Mouse (Mus musculus) spleen, adult 2 months (tissue): ENCODE results near the gene Ptprn2. TPM values are rescaled to one million over a fixed set of nuclear protein-coding genes. Genes with fewer than 3 reads are reported as not detected.

Source experiments
- DNase-seq, 2 experiments: peaks; one replicate each; pipeline versions ENCODE4 v3.0.0 to v3.0.0-alpha.2; 2012 to 2021; ENCODE audit warnings: low spot score in 2 of 2, low read depth in 1 of 2
- H3K27ac ChIP-seq: fragments of 200-500 bp; 2 replicates; pipeline ENCODE4 v1.5.1; 2012; ENCODE audit warnings: low read length, inconsistent platforms; ENCODE audit not compliant: insufficient read depth
- H3K27me3 ChIP-seq: fragments of 200-500 bp; 2 replicates; pipeline ENCODE4 v1.6.1; 2012; ENCODE audit warnings: mild to moderate bottlenecking, moderate library complexity, low read length, inconsistent platforms; ENCODE audit not compliant: control insufficient read depth, insufficient read depth
- H3K36me3 ChIP-seq: fragments of 200-500 bp; 2 replicates; pipeline ENCODE4 v1.6.1; 2012; ENCODE audit warnings: mild to moderate bottlenecking, low read length, inconsistent platforms; ENCODE audit not compliant: control insufficient read depth, insufficient read depth
- H3K4me1 ChIP-seq: fragments of 200-500 bp; 2 replicates; pipeline ENCODE4 v1.6.1; 2011; ENCODE audit warnings: inconsistent platforms; ENCODE audit not compliant: control insufficient read depth, insufficient read depth, insufficient read length
- H3K4me3 ChIP-seq: fragments of 200-500 bp; 2 replicates; pipeline ENCODE4 v1.5.1; 2011; ENCODE audit warnings: mild to moderate bottlenecking, inconsistent platforms; ENCODE audit not compliant: insufficient read depth, insufficient read length; ENCODE audit errors: extremely low read depth
- CTCF ChIP-seq: fragments of 200-500 bp; IDR thresholded peaks from 2 replicates; pipeline ENCODE4 v1.5.1; 2011; ENCODE audit warnings: mild to moderate bottlenecking, inconsistent platforms; ENCODE audit not compliant: insufficient read depth, insufficient read length, insufficient replicate concordance; ENCODE audit errors: extremely low read depth
- POLR2A ChIP-seq: fragments of 200-500 bp; IDR thresholded peaks from 2 replicates; pipeline ENCODE4 v1.6.1; 2011; ENCODE audit warnings: low read depth, low read length, inconsistent platforms
- WGBS: fragments of 180-500 bp; shearing (Covaris S2); methylation state at CpG from one replicate; pipeline ENCODE4 v1.1.7; 2018; 5-methylcytosine and 5-hydroxymethylcytosine counted together
- polyA plus RNA-seq: library from polyadenylated mRNA; depleted of rRNA; stranded (reverse); fragments of >200 nt; gene quantifications from 2 replicates; pipeline ENCODE4 v1.2.3, GENCODE M21; 2012

The Ptprn2 gene
- polyA plus RNA-seq, 1 experiment, result 0.96 TPM

DNA sequence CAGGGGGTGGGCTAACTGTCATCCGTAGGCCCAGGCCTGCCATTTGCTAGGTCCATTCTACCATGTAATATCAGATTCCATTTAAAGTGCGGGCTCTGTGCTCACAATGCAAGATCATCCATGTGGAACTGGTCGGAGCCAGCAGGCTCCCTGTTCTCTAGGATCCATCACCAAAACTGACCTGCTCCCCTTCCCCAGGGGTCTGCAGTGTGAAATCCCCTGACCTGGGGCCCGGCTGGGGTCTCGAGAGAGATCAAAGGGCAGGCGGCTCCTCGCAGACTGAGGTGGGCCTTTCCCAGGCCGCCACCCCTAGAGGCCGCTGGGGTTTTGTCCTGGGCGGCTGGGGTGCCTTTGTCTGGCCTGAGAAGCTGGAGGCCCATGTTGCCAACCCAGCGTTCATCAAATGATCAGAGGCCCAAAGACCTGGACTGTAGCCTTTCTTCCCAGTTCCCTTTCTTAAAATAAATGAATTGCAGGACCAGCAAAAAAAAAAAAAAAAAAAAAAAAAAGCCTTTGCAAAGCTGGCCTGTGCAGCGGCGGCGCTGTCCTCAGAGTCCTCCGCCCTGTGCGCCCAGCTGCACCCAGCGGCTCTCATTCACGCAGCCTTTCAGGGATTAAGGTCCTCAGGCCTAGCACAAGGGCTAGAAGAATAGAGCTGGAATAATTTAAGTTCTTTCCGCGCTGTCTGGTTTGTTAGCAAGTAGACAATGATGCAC, 771.8 kb downstream of the Ptprn2 start:
- Histone ChIP-seq H3K27ac (no peak overlapping the region), H3K27me3 (no peaks in the 10 kb centered on the region), H3K4me3 (no peak overlapping the region), H3K4me1 (no peaks in the 10 kb centered on the region), H3K36me3 (no peaks in the 10 kb centered on the region)
- 90% methylated on average over 20 of the region's 20 CpGs for WGBS
- TF ChIP-seq POLR2A, result no peak
- no peak for TF ChIP-seq CTCF
- DNase-seq, result no peak

DNA sequence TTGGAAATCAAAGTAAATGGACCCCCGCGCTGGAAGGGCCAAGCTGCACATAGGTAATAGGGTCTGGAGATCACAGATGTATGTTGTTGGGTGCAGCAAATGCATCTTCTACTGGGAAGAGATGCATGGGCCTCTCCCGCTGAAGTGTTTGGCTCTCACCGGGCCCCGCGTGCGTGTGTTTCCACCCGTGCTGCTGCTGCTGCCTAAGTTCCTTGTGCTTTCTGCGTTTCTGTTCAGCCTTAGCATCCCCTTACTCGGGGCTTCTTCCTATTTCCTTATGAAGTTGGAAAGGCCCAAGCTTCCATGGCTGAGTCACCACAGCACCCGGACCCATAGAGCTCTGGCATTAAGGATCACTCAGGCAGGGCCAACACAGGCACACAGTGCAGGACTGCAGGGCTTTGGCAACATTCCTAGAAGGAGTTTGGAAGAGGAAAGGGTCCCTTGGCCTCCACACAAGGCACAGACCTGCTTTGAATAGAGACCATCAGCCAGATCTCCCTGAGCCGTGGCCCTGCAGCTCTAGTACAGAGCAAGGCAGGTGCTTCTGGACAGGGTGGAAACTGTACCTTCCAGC, 772.5 kb downstream of the Ptprn2 start:
- WGBS, result 86% methylated on average over 12 of the region's 12 CpGs
- Histone ChIP-seq H3K4me3 (no peak overlapping the region), H3K4me1 (no peaks in the 10 kb centered on the region), H3K36me3 (no peaks in the 10 kb centered on the region), H3K27me3 (no peaks in the 10 kb centered on the region), H3K27ac (no peak overlapping the region)
- DNase-seq, result no peak
- no peak for TF ChIP-seq CTCF
- no peak for TF ChIP-seq POLR2A

DNA sequence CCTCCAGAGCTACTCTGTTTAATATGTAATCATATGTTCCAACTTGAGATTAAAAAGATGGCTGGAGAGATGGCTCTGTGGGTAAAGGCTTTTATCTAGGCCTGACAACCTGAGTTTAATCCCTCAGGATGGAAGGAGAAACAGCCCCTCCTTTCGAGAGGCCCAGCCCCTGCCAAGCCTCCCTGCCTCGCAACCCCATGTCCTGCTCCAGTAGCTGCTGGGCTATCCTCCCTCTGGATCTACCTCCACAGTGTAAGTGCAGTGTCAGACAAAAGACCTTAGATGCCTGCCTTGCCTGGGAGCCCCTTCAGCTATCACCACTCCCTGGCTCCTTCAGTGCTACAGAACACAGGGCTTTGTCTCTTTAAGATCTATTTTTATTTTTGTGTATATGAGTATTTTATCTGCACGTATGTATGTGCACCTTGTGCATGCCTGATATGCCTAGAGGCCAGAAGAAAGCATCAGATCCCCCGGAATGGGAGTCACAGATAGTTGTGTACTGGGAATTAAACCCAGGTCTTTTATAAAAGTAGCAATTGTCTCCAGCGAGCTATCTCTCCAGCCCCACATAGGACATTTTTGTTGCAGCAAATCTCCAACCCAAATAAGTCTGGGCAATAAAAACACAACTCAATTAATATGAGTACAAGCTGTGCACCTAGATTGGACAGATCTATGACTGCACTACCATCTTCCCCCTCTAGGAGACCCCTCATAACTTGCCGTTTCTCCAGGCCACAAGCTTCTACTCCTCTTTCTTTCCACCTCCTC, 775.1 kb downstream of the Ptprn2 start:
- H3K27me3 ChIP-seq, result no peaks in the 10 kb centered on the region
- no peak overlapping the region for H3K27ac ChIP-seq
- 80% methylated on average over 6 of the region's 6 CpGs for WGBS
- no peak for DNase-seq
- H3K4me3 ChIP-seq, result no peak overlapping the region
- no peaks in the 10 kb centered on the region for H3K36me3 ChIP-seq
- TF ChIP-seq POLR2A, result no peak
- no peak for TF ChIP-seq CTCF
- no peaks in the 10 kb centered on the region for H3K4me1 ChIP-seq

DNA sequence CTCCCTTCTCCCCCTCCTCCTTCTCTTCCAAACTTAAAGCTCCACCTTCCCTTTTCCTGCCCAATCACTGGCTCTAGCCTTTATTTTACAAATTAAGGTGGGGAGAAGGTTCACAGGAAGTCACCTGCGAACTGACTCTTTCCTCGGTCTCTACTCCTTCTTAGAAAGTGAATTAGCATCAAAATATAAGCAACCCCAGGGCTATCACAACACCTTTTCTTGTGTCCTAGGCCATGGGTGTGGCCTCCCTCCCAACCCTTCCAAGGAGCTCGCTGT, 775.6 kb downstream of the Ptprn2 start:
- no peak for DNase-seq
- no peaks in the 10 kb centered on the region for H3K36me3 ChIP-seq
- H3K4me1 ChIP-seq, result no peaks in the 10 kb centered on the region
- no peak overlapping the region for H3K4me3 ChIP-seq
- no peaks in the 10 kb centered on the region for H3K27me3 ChIP-seq
- TF ChIP-seq POLR2A (no peak), CTCF (no peak)
- no peak overlapping the region for H3K27ac ChIP-seq
- WGBS, result 75% methylated on average over 3 of the region's 3 CpGs

DNA sequence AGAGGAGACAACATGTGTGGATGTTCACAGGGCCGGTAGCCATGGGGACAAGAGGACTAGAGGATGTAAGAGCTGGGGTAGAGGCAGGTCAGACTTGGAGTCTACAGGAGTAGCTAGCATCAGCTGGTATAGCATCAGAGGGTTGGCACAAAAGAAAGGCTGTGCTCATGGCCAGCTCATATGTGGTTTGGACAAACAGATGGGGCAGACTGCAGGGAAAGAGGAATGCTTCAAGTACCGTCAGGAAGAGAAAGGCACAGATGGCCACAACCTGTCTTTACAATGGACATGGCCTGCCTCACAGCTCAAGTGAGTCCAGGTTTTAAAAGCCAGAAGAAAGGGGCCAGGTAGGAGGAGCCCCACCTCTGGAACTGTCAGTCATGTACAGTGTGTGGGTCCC, 776.5 kb downstream of the Ptprn2 start:
- TF ChIP-seq POLR2A (no peak), CTCF (no peak)
- no peaks in the 10 kb centered on the region for H3K27me3 ChIP-seq
- no peak for DNase-seq
- H3K4me3 ChIP-seq, result no peak overlapping the region
- no peaks in the 10 kb centered on the region for H3K36me3 ChIP-seq
- 94% methylated on average over 2 of the region's 2 CpGs for WGBS
- no peak overlapping the region for H3K27ac ChIP-seq
- no peaks in the 10 kb centered on the region for H3K4me1 ChIP-seq

DNA sequence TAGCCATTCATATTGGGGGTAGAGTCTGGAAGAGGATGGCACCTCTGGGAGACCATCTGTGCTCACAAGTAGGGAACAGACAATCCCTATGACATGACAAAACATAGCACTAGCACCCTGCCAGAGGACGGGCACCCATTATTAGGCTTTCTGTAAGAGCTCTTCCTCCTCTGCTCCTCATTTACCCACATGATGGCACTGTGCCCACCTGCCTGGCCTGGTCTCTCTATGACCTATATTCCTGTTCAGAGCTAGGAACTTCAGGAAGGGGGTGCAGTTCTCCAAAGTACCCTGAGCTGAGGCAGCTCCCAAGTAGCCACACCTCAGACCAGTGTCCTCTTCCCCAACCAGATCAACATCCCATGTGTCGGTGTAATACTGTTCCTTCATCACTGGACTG, 777.6 kb downstream of the Ptprn2 start:
- no peak overlapping the region for H3K27ac ChIP-seq
- H3K4me3 ChIP-seq, result no peak overlapping the region
- no peaks in the 10 kb centered on the region for H3K27me3 ChIP-seq
- 74% methylated on average over 2 of the region's 2 CpGs for WGBS
- no peaks in the 10 kb centered on the region for H3K4me1 ChIP-seq
- no peak for DNase-seq
- H3K36me3 ChIP-seq, result no peaks in the 10 kb centered on the region
- TF ChIP-seq CTCF (no peak), POLR2A (no peak)

DNA sequence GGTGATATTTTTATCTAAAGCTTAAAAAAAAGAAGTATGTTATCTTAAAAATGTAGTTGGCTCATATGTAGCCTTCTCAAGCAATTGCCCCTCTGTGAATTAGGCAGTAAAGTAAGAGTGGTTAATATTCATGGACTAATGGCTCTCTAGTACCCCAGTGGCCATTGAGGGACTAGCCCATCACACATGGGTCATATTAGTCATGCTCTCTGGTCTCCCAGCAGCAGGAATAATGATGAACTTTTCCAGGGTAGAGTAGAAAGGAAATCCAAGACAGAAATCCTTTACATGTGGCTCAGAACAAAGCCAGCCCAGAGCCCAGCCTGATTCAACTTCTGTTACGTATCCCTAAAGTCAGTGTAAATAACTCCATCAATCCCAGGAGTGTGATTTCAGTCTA, 779.7 kb downstream of the Ptprn2 start:
- H3K36me3 ChIP-seq, result no peaks in the 10 kb centered on the region
- no peak overlapping the region for H3K27ac ChIP-seq
- TF ChIP-seq POLR2A (no peak), CTCF (no peak)
- H3K4me3 ChIP-seq, result no peak overlapping the region
- no peaks in the 10 kb centered on the region for H3K27me3 ChIP-seq
- 92% methylated on average over 1 of the region's 1 CpGs for WGBS
- DNase-seq, result no peak
- H3K4me1 ChIP-seq, result no peaks in the 10 kb centered on the region
